Mouse (Mus musculus) left cerebral cortex, postnatal 25 days (tissue): ENCODE measurements around the gene Retreg1. TPM values are rescaled to one million over a fixed set of nuclear protein-coding genes. Genes with fewer than 3 reads are reported as not detected.

Source experiments
- DNase-seq, 2 experiments: peaks; one replicate each; pipeline ENCODE4 v3.0.0; 2022; ENCODE audit warnings: low spot score in 2 of 2, mixed read lengths in 1 of 2
- intact Hi-C: fragments of 180-260 bp; cut with DNase I; formaldehyde crosslinking; loops from one replicate; pipeline ENCODE4 v1.15.1; 2025
- total RNA-seq, 2 experiments: library from RNA; stranded (reverse); gene quantifications; 2 replicates each; pipeline ENCODE4 v1.2.3; 2021

Retreg1 gene
- total RNA-seq, 2 experiments from 2014 or later, result 34.1 to 34.3 TPM

DNA sequence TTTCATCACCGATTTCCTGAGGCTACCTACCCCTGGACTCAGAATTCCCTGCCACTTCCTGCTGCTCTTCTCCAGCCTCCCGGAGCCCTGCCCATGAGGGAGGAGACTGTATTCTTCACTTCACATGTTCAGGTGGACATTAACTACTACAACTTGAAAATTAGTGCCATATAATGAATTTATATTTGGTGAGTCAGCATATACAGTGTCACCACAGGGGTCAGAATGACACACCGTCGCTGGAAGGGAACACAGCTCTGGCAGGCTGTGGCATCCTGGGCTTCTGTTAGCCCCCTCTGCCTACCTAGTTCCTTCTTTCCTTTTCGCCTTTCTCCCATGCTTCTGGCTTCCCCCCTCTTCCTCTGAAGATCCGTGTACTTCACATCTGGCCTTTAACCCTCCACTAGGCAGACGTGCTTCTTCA is 90.7 kb downstream of the Retreg1 start:
- intact Hi-C loops, result no loop called here
- DNase-seq, result no peak

- intact Hi-C loops, result no loop called here
- DNase-seq, result no peak
Measured at GRCm38 (mm10) chr15:25934411-25934810, 91.4 kb downstream of the Retreg1 start.

DNA sequence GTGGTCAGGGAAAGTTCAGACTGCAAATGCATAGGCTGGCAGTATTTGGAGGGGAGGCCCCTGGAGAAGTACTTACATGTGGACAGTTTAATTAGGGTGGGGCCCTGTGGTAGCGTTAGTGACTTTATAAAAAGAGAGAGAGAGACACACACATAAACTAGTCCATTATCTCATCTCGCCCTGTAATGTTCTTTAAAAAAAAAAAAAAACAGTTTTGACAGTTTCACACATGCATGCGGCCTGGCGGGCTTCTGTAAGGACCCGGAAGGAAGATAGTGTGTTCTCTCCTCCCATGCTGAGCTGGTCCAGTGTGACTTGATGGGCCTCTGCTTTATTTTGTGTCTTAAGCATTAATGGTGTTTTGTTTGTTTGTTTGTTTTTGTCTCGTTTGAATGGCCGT is 95.5 kb downstream of the Retreg1 start:
- intact Hi-C loops, result no loop called here
- DNase-seq, result no peak

- intact Hi-C loops, result no loop called here
- DNase-seq, result peak in 1 of 2 experiments; percentile 20
Measured at GRCm38 (mm10) chr15:25940397-25941377, 97.7 kb downstream of the Retreg1 start.

GRCm38 (mm10) chr15:25941514-25941913 is 98.5 kb downstream of the Retreg1 start:
- DNase-seq, result no peak
- intact Hi-C loops, result no loop called here

DNA sequence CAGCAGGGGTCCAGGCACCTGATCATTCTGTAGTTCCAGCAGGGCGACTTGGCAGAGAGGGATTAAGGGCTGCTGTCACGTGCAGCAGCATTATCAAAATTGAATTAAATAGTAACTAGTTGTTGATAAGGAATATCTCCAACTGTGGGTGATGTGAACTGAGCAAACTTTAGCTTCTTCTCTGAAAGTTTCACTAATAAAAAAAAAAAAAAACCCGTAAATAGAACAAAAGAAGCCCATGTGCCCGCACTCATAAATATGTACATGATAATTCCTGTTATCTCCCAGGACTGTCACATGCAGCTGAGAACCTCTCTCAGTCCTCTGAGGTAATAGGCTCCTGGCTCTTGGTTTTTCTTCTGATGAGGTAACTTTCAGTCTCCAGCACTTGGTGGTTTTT is 99.4 kb downstream of the Retreg1 start:
- DNase-seq, result no peak
- intact Hi-C loops, result no loop called here

GRCm38 (mm10) chr15:25943386-25944137 is 100.6 kb downstream of the Retreg1 start:
- intact Hi-C loops, result no loop called here
- no peak for DNase-seq

- no peak for DNase-seq
- intact Hi-C loops, result no loop called here
Measured at GRCm38 (mm10) chr15:25945224-25945623, 102.2 kb downstream of the Retreg1 start.

GRCm38 (mm10) chr15:25946482-25946881 is 103.5 kb downstream of the Retreg1 start:
- intact Hi-C loops, result no loop called here
- no peak for DNase-seq

GRCm38 (mm10) chr15:25947383-25947782 is 104.4 kb downstream of the Retreg1 start:
- intact Hi-C loops, result no loop called here
- no peak for DNase-seq

DNA sequence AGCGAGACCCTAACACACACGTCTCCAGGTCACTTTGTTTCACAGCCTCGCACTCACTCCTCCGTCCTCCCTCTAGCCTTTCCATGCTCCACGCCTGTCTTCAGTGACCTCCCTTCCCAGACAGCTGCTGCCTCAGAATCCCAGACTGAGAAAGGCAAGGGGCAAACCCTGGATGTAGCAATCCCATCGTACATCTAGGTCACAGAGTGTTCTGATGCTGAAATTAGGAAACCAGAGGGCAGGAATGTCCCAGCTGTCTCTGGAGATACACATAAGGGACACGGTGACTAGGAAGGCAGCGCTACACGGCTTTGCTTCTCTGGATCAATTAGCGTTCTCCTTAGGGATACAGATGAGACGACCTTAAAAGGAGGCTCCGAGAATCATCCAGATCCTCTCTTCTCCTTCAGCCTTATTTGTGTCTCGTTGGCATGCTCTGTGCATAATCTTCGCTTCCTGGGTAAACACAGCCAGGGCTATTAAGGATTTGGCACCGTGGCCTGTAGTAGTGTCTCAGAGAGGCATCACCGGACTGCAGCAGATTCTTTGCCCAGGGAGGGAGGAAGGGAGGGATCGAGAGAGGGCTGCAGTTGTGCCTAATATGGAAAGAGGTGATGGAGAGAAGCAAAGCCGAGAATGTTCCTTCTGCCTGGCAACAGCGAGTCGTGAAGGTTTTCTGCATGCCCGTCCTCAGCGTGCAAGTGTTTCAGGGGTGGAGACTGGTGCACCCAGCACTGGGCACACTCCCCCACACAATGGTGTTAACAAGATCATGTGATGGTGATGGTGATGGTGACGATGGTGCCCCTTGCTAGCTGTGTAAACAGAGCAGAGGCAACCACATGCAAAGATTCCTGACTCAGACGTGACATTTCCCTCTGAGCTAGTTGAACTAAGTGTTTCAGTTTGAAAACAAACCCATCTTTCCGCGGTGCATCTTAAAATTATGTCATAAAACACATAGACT is 105.6 kb downstream of the Retreg1 start:
- DNase-seq, result peak in 1 of 2 experiments; percentile 41
- intact Hi-C loops, result no loop called here

DNA sequence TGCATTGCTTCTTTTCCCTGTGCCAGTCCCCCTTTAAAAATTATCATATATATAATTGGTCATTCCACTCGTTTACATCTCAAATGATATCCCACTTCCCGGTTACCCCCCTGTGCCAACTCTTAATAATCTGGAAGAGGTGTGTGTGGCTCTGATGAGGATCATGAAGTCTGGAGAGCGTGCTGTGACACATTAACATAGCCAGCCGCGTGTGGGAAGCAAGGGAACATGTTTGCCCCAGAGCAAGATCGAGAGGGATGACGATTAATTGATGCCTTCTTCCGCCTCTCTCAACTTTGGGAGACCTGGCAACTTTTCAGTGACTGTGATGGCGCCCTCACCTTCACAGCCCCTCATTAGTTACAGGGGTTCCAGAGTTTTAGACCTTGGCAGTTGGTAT is 106.7 kb downstream of the Retreg1 start:
- no peak for DNase-seq
- intact Hi-C loops, result loop anchor here (10.0 kb wide), 2 partner anchors 525 to 1355 kb away; no protein-coding TSS in a partner anchor

DNA sequence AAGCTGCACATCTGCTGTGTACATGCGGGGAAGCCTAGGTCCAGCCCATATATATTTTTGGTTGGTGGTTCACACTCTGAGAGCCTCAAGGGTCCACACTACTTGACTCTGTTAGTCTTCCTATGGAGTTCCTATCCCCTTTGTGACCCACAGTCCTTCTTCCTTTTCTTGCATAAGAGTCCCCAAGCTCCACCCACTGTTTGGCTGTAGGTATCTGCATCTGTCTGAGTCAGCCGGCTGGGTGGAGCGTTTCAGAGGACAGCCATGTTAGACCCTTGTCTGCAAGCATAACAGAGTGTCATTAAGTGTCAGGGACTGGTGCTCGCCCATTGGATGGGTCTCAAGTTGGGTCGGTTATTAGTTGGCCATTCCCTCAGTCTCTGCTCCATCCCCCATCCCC is 107.6 kb downstream of the Retreg1 start:
- DNase-seq, result no peak
- intact Hi-C loops, result loop anchor here (10.0 kb wide), 2 partner anchors 526 to 1356 kb away; no protein-coding TSS in a partner anchor

DNA sequence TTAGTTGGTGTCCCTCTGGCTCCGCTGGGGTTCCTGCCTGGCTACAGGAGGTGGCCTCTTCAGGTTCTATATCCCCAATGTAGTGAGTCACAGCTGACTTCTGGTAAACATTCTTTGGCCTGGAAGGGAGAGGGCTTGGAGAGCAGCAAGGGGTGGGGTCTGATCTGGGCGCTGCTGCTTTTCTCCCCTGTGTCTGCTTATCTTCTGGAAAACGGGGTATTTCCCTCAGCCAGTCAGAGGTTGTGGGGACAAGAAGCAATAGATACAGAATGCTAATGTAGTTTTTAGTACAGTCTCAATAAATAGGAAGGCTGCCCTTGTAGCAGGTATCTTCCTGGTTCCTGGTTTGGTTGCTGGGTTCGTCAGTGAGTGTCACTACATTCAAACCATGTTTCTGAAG is 108.1 kb downstream of the Retreg1 start:
- intact Hi-C loops, result loop anchor here (10.0 kb wide), 2 partner anchors 526 to 1356 kb away; no protein-coding TSS in a partner anchor
- DNase-seq, result no peak

GRCm38 (mm10) chr15:25956001-25956400 is 113.0 kb downstream of the Retreg1 start:
- intact Hi-C loops, result loop anchor here (2.0 to 10.0 kb wide), 4 partner anchors 149 to 1361 kb away; no protein-coding TSS in a partner anchor

DNA sequence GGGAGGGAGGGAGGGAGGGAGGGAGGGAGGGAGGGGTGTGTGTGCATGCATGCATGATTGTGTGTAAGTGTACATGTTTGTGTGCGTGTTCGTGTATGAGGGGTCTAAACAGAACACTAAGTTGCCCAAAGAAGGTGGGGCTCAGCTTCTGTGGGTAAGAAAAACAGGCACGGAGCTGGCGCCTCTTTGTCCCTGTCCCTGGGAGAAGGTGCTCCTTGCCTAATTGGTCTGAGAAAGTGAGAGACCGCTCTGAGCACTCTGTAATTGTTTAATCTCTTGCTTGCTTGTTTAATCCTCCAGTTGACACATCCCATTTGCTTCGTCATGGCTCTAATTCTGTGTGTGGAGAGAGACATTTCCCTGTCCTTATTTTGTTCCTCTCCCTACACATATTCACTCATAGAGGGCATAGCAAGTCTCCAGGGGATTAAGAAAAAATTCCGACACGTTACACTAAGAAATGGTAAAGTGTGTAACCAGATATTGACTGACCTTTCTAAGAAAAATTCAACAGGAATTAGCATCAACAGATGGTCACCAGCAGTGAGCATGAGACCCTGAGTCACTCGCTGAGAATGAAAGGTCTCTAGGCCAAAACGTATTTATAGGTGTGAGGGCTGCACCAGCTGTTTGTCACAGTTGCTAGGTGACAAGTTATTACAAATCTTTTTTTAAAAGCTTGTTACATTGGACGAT is 113.6 kb downstream of the Retreg1 start:
- no peak for DNase-seq
- intact Hi-C loops, result loop anchor here (2.0 to 10.0 kb wide), 4 partner anchors 150 to 1362 kb away; no protein-coding TSS in a partner anchor

More at GRCm38 (mm10) chr15:25956001-25956400, 113.0 kb downstream of the Retreg1 start:
- DNase-seq, result no peak

- intact Hi-C loops, result loop anchor here (2.0 to 10.0 kb wide), 4 partner anchors 151 to 1363 kb away; no protein-coding TSS in a partner anchor
Measured at GRCm38 (mm10) chr15:25957651-25958050, 114.7 kb downstream of the Retreg1 start.

DNA sequence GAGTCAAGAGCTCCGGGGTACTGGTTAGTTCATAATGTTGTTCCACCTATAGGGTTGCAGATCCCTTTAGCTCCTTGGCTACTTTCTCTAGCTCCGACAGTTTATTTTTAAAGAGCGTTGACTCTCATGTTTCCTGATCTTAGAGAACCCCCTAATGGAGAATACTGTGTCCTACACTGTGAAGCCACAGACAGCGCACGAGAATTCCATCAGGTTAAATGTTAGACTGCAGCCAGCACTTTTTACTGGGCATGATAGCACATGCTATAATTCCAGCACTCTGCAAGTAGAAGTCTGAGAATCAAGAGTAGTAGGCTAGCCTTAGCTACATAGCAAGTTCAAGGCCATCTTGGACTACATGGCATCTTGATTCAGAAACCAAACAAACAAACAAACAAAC is 116.4 kb downstream of the Retreg1 start:
- intact Hi-C loops, result loop anchor here (5.0 to 10.0 kb wide), 3 partner anchors 227 to 1365 kb away; no protein-coding TSS in a partner anchor
- peak in 1 of 2 experiments; percentile 64 for DNase-seq

More at GRCm38 (mm10) chr15:25957651-25958050, 114.7 kb downstream of the Retreg1 start:
- DNase-seq, result no peak
